Mouse (Mus musculus): Measurements from ENCODE around the gene Gm37240.
"Not testable (repeated sequence)": the region's sequence is repeated elsewhere in the genome, so short reads cannot be mapped to it uniquely, and the experiment has no call there.

The Gm37240 gene

GRCm38 (mm10) chr3:84685662-84686293 is 1201.5 kb downstream of the Gm37240 start:
- DNase-seq = no peak

GRCm38 (mm10) chr3:84683788-84684187 is 1203.5 kb downstream of the Gm37240 start:
- no peak for DNase-seq

- no peak for DNase-seq
These were observed 1205.6 kb downstream of the Gm37240 start for GRCm38 (mm10) chr3:84681699-84682098.

GRCm38 (mm10) chr3:84680062-84680461 is 1207.3 kb downstream of the Gm37240 start:
- no peak for DNase-seq

GRCm38 (mm10) chr3:84679542-84679941 is 1207.8 kb downstream of the Gm37240 start:
- no peak for DNase-seq

GRCm38 (mm10) chr3:84678891-84679290 is 1208.4 kb downstream of the Gm37240 start:
- DNase-seq = no peak

- DNase-seq = no peak
These were observed 1211.6 kb downstream of the Gm37240 start for GRCm38 (mm10) chr3:84675710-84676109.

GRCm38 (mm10) chr3:84673552-84673951 is 1213.8 kb downstream of the Gm37240 start:
- DNase-seq = no peak

- DNase-seq = no peak
These were observed 1215.2 kb downstream of the Gm37240 start for GRCm38 (mm10) chr3:84672136-84672535.

GRCm38 (mm10) chr3:84668957-84669356 is 1218.4 kb downstream of the Gm37240 start:
- DNase-seq = no peak

GRCm38 (mm10) chr3:84665255-84666073 is 1221.9 kb downstream of the Gm37240 start:
- peak; percentile 57 for DNase-seq

GRCm38 (mm10) chr3:84664686-84665085 is 1222.6 kb downstream of the Gm37240 start:
- DNase-seq = no peak

- no peak for DNase-seq
These were observed 1223.5 kb downstream of the Gm37240 start for GRCm38 (mm10) chr3:84663858-84664257.

- no peak for DNase-seq
These were observed 1224.2 kb downstream of the Gm37240 start for GRCm38 (mm10) chr3:84663079-84663478.

GRCm38 (mm10) chr3:84660380-84660779 is 1226.9 kb downstream of the Gm37240 start:
- DNase-seq = no peak

GRCm38 (mm10) chr3:84658872-84659271 is 1228.4 kb downstream of the Gm37240 start:
- DNase-seq = no peak

- no peak for DNase-seq
These were observed 1229.3 kb downstream of the Gm37240 start for GRCm38 (mm10) chr3:84658017-84658416.

GRCm38 (mm10) chr3:84657240-84657639 is 1230.1 kb downstream of the Gm37240 start:
- DNase-seq = no peak

GRCm38 (mm10) chr3:84655785-84656150 is 1231.5 kb downstream of the Gm37240 start:
- DNase-seq = not testable (repeated sequence)

GRCm38 (mm10) chr3:84654900-84655784 is 1232.2 kb downstream of the Gm37240 start:
- peak; percentile 51 for DNase-seq

- DNase-seq = peak; percentile 45
These were observed 1233.0 kb downstream of the Gm37240 start for GRCm38 (mm10) chr3:84654246-84654826.

GRCm38 (mm10) chr3:84653557-84654245 is 1233.6 kb downstream of the Gm37240 start:
- peak; percentile 32 for DNase-seq

Data from retina, postnatal 1 day (tissue).